ENCODE assay signal across 8 mouse cellular contexts in the genomic region with DNA sequence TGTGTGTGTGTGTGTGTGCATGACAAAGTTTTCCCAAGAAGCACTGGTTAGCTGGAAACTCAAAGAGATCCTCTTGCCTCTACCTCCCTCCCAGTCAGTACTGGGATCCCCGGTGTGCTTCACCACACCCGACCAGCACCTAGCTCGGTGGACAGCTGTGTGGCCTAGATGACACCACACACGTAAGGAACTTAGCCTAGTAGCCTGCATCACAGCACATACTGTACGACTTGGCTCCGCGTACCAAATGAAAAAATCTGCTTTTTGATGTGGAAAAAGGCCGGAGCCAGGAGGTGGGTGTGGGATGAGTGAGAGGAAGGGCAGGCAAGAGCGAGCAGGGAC. TPM values are rescaled to one million over a fixed set of nuclear protein-coding genes. Genes with fewer than 3 reads are reported as not detected.
DNase-seq lines count a peak whose midpoint lies in the region; ATAC-seq lines count a peak whose summit lies in the region.

No protein-coding gene starts in this region.

- H3K27ac ChIP-seq in brown adipose tissue, adult 24 weeks (replicated peaks; ENCODE audit: low read depth, low read length): peak overlapping the region; percentile 46
- peak overlapping the region; percentile 78 for H3K27ac ChIP-seq in hindbrain, embryonic 14.5 days
- H3K27ac ChIP-seq in midbrain, embryonic 13.5 days: peak overlapping the region; percentile 76

- peak overlapping the region; percentile 75 for H3K9ac ChIP-seq in hindbrain, embryonic 14.5 days
- H3K9ac ChIP-seq in midbrain, embryonic 13.5 days (replicated peaks): peak overlapping the region; percentile 74

- peak overlapping the region; percentile 69 for H3K4me3 ChIP-seq in brown adipose tissue, adult 24 weeks (ENCODE audit: insufficient read depth, low read depth, low read length)
- peak overlapping the region; percentile 52 for H3K4me3 ChIP-seq in hindbrain, embryonic 14.5 days (replicated peaks; ENCODE audit: low read length)
- peak overlapping the region; percentile 55 for H3K4me3 ChIP-seq in midbrain, embryonic 13.5 days (replicated peaks)

- peak overlapping the region; percentile 87 for H3K4me2 ChIP-seq in hindbrain, embryonic 14.5 days (replicated peaks)
- peak overlapping the region; percentile 86 for H3K4me2 ChIP-seq in midbrain, embryonic 13.5 days (replicated peaks)

- DNase-seq in left cerebral cortex, adult 11 months (ENCODE audit: low spot score): peak; percentile 12
- DNase-seq in left cerebral cortex, adult 8-10 months (ENCODE audit: low spot score in 2 of 2): no peak
- DNase-seq in hindbrain, embryonic 14.5 days (ENCODE audit: low spot score): no peak
- no peak for DNase-seq in urinary bladder, postnatal 10 days (ENCODE audit: low spot score)
- no peak for DNase-seq in retina, postnatal 1 day
- DNase-seq in frontal cortex, adult 2 months (ENCODE audit: extremely low spot score in 1 of 2, low spot score in 1 of 2): no peak

- no peaks in the 10 kb centered on the region for H3K9me3 ChIP-seq in hindbrain, embryonic 14.5 days (ENCODE audit: control insufficient read depth, low read length)
- no peaks in the 10 kb centered on the region for H3K9me3 ChIP-seq in midbrain, embryonic 13.5 days

- H3K27me3 ChIP-seq in hindbrain, embryonic 14.5 days (ENCODE audit: control insufficient read depth, insufficient read depth, low read length): no peaks in the 10 kb centered on the region
- no peaks in the 10 kb centered on the region for H3K27me3 ChIP-seq in midbrain, embryonic 13.5 days

- no peaks in the 10 kb centered on the region for H3K36me3 ChIP-seq in hindbrain, embryonic 14.5 days (replicated peaks; ENCODE audit: control insufficient read depth, insufficient read depth)
- no peaks in the 10 kb centered on the region for H3K36me3 ChIP-seq in midbrain, embryonic 13.5 days

- 3% methylated on average over 9 of the region's 9 CpGs for WGBS in hindbrain, embryonic 14.5 days
- 2% methylated on average over 9 of the region's 9 CpGs for whole genome bisulfite sequencing in midbrain, embryonic 13.5 days

- no peak; the same call in 1 of the 2 replicates for ATAC-seq in hindbrain, embryonic 14.5 days (ENCODE audit: low FRiP score)
- ATAC-seq in midbrain, embryonic 13.5 days: no peak

- H3K4me1 ChIP-seq in brown adipose tissue, adult 24 weeks (ENCODE audit: control insufficient read depth, insufficient read depth, insufficient read length, low read length): 0 out of 2 replicates have a peak, but pooled peaks cover 3% of the 10 kb centered on the region
- H3K4me1 ChIP-seq in hindbrain, embryonic 14.5 days (replicated peaks; ENCODE audit: control insufficient read depth, insufficient read depth, low read length): peaks cover 14% of the 10 kb centered on the region
- H3K4me1 ChIP-seq in midbrain, embryonic 13.5 days (replicated peaks): peaks cover 23% of the 10 kb centered on the region

RNA-seq across cellular contexts. Expression of a gene that starts 0.5 kb away (rescaled TPM):
- 1 to 10 TPM; 2.6 to 4.1 (median 3.5) TPM for total RNA-seq in left cerebral cortex, adult 8-10 months (2022)
- 16.5 and 18.2 TPM in 2 replicates for polyA plus RNA-seq in brown adipose tissue, adult 24 weeks (2012; ENCODE audit: insufficient read depth, insufficient read length, missing spikeins)
- 5.4 and 5.9 TPM in 2 replicates for polyA plus RNA-seq in hindbrain, embryonic 14.5 days (2014; fragmentation: Nextera tagmentation; extraction: Ambion mirVana)
- 7.3 and 7.5 TPM in 2 replicates for polyA plus RNA-seq in midbrain, embryonic 13.5 days (2015; fragmentation: Nextera tagmentation; extraction: Ambion mirVana)
- 5.3 and 6.6 TPM in 2 replicates for polyA plus RNA-seq in frontal cortex, adult 2 months (2012; rRNA removed)
